Mouse (Mus musculus): ENCODE data around the gene Eya2.

GRCm38 (mm10) chr2:165732552-165733238 lies 137.9 kb downstream of the Eya2 start:
- no peak for TF ChIP-seq POLR2A (IDR thresholded peaks at IDR 0.05; ENCODE audit: borderline replicate concordance, control insufficient read depth, low read depth, low read length)
- TF ChIP-seq CTCF (IDR thresholded peaks at IDR 0.05; ENCODE audit: control insufficient read depth, insufficient read depth, low read length), result no peak
